Mouse (Mus musculus): Measurements from ENCODE around the gene Abcc5.

DNA sequence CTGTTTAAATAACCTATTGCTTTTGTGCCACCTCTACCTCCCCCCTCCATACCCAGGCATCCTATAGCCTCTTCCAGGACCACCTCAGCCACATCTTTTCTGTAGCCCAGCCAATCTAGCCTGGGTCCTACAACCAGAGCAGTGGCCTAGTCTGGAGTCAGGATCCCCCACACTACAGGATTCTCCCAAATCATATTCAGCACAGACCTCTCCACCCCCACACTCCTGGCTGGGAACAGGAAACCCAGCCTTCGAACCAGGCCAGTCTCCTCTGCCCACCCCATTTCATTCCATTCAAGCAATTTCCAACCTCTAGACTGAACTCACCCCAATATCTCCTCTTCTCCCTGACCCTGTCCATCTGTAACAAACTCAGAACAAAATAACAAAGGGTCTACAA lies 80.7 kb downstream of the Abcc5 start:
- no peak for TF ChIP-seq CTCF (IDR thresholded peaks at IDR 0.05; ENCODE audit: borderline replicate concordance, extremely low read depth, insufficient read depth, insufficient read length)
- TF ChIP-seq POLR2A (IDR thresholded peaks at IDR 0.05; ENCODE audit: borderline replicate concordance, extremely low read depth, insufficient read depth, insufficient read length, poor library complexity, severe bottlenecking) = no peak
